Mouse (Mus musculus): Measurements from ENCODE around the gene Hsp90ab1. TPM values are rescaled to one million over a fixed set of nuclear protein-coding genes. Genes with fewer than 3 reads are reported as not detected.

The Hsp90ab1 gene
- 1,536 TPM for polyA plus RNA-seq (2015; fragmentation: Illumina TruSeq; extraction: RNeasy Lipid Tissue Mini Kit (QIAGEN cat#74804); ENCODE audit: low read depth, low replicate concordance)

GRCm38 (mm10) chr17:45573087-45573779, at the start of gene Hsp90ab1:
Hsp90ab1 (minus strand) TSS chr17:45573271.

DNA sequence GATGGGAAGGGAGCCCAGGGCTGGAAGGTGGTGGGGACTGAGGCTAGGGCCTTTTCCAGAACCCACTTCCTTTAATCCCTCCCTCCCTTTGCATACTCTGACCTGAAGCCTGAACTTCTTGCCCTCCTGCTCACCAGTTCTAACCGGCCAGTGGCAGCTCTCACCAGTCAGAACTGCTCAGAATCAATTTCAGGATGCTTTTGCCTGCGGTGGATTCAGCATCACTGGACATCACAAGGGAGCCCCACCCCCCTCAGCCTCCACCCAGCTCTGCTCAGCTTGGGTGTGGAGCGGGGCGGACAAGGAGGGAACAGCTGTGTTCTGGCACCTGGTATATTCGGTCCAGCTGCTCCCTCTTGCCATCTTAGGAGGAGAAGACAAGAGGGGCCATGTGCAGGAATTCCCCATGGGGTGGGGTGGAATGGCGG, 28.8 kb upstream of the Hsp90ab1 start, which contains the start of gene Mymx:
Mymx (minus strand) TSS at position 226 of the 428 bp plus-strand sequence.

DNA sequence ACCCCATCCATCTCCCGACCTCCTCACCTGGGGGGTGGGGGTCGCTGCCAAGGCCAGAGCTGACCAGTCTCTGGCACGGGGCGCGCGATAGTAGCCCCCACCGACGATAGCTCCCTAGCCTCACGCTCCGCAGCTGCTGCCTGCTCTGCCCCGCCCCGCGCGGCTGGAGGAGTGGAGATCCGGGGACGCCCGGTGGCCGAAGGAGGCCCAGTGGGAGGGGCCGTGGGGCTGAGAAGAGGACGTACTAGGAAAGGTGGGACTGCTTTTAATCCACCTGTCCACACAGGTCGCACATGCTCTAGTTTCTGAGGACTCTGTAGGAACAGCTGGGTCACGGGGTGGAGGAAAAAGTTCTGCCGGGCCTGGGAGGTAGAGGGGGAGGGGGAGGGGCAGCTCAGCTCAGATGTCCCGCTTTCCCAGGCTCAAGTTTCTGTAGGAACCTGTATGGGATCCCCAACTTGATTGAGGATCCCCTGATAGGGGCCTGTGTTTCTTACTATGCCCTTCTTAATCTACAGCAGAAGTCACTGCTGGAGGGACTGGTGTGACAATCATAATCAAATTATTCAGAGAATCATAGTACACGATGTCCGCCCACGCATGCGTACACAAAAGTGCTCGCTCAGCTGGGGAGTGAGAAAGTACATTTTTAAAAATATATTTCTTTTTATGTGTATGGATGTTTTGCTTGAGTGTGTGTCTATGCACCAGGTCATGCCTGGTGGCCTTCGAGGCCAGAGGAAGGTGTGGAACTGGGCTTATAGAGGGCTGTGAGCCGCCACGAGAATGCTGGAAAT, 26.6 kb upstream of the Hsp90ab1 start, which contains the start of gene Slc29a1:
Slc29a1 (minus strand) TSS at position 161 of the 797 bp plus-strand sequence.

GRCm38 (mm10) chr17:45563655-45564530, 9.2 kb downstream of the Hsp90ab1 start, which contains the start of gene Slc35b2:
Slc35b2 (plus strand) TSS chr17:45563874.

DNA sequence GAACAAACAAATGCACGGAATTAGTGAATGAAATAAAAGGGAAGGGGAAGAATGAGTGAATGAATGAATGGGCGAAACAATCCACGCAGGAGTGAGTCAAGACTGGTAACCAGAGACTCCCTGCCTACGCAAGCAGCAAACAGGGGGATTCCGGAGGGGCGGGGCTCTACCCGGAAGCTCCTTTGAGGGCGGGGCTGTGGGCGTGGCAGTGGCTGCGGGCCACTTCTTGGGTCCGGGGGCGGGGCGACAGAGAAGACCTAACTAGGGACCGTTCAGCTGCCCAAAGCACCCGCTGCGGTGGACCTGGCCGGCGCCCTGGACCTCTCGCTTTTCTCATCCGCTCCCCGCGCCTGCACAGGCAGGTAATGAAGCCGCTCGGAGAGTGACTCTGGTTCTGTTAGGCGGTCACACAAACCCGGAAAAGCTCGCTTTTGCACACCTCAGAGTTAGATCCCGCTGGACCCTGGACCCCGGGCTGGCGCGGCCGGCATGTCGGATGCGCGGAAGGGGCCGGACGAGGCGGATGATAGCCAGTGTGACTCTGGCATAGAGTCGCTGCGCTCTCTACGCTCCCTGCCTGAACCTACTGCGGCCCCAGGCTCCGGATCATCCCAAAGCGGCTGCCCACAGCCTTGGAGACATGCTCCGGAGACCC, 17.5 kb downstream of the Hsp90ab1 start, which contains the start of gene Nfkbie:
Nfkbie (plus strand) TSS at position 252 of the 655 bp plus-strand sequence.

DNA sequence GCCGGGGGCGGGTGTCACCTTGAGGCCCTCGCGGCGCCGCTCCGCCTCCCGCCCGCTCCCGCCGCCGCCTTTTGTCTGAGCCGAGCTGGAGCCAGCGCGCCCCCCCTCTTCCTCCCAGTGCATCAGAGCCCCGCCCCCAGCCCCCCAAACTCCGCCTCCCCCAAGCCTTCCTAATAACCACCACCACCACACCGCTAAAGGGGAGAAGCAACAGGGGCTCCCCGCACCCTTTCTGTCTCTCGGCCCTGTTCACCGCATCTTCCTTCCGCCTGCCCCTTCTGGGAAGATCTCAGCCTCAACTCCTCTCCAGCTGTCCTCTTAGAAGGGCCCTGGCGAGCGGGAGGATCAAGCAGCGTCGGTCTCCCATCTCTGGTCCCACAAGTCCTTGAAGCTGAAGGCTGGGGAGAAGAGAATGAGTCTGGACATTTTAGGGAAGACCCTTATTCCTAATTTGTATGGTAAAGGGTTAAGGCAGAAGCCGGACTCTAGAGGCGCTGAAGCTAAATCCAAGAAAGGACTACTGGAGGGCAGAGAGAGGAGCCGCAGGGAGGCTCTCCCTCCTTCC, 23.4 kb downstream of the Hsp90ab1 start, which contains the start of gene Tmem151b:
Tmem151b (minus strand) TSS at position 61 of the 565 bp plus-strand sequence.

GRCm38 (mm10) chr17:45523263-45523662, 49.8 kb downstream of the Hsp90ab1 start, which contains the start of gene Tcte1:
Tcte1 (plus strand) TSS chr17:45523434.

Other genes starting within 250 kb of the Hsp90ab1 start
- gene Cdc5l, start 139.5 kb downstream of the Hsp90ab1 start, polyA plus RNA-seq (2015; fragmentation: Illumina TruSeq; extraction: RNeasy Lipid Tissue Mini Kit (QIAGEN cat#74804); ENCODE audit: low read depth, low replicate concordance): 48.2 TPM
- 3.8 TPM for gene Spats1, start 97.9 kb downstream of the Hsp90ab1 start, polyA plus RNA-seq (2015; fragmentation: Illumina TruSeq; extraction: RNeasy Lipid Tissue Mini Kit (QIAGEN cat#74804); ENCODE audit: low read depth, low replicate concordance)
- gene Aars2, start 66.4 kb downstream of the Hsp90ab1 start, polyA plus RNA-seq (2015; fragmentation: Illumina TruSeq; extraction: RNeasy Lipid Tissue Mini Kit (QIAGEN cat#74804); ENCODE audit: low read depth, low replicate concordance): 18.7 TPM
- gene Tcte1, start 49.8 kb downstream of the Hsp90ab1 start, polyA plus RNA-seq (2015; fragmentation: Illumina TruSeq; extraction: RNeasy Lipid Tissue Mini Kit (QIAGEN cat#74804); ENCODE audit: low read depth, low replicate concordance): 1.3 TPM
- 63.3 TPM for gene Tmem151b, start 23.6 kb downstream of the Hsp90ab1 start, polyA plus RNA-seq (2015; fragmentation: Illumina TruSeq; extraction: RNeasy Lipid Tissue Mini Kit (QIAGEN cat#74804); ENCODE audit: low read depth, low replicate concordance)
- 2.3 TPM for gene Nfkbie, start 17.6 kb downstream of the Hsp90ab1 start, polyA plus RNA-seq (2015; fragmentation: Illumina TruSeq; extraction: RNeasy Lipid Tissue Mini Kit (QIAGEN cat#74804); ENCODE audit: low read depth, low replicate concordance)
- 43.5 TPM for gene Slc35b2, start 9.4 kb downstream of the Hsp90ab1 start, polyA plus RNA-seq (2015; fragmentation: Illumina TruSeq; extraction: RNeasy Lipid Tissue Mini Kit (QIAGEN cat#74804); ENCODE audit: low read depth, low replicate concordance)
- gene Slc29a1, start 26.3 kb upstream of the Hsp90ab1 start, polyA plus RNA-seq (2015; fragmentation: Illumina TruSeq; extraction: RNeasy Lipid Tissue Mini Kit (QIAGEN cat#74804); ENCODE audit: low read depth, low replicate concordance): 33.4 TPM
- not detected for gene Mymx, start 28.8 kb upstream of the Hsp90ab1 start, polyA plus RNA-seq (2015; fragmentation: Illumina TruSeq; extraction: RNeasy Lipid Tissue Mini Kit (QIAGEN cat#74804); ENCODE audit: low read depth, low replicate concordance)
- 0.16 TPM for gene Capn11, start 86.1 kb upstream of the Hsp90ab1 start, polyA plus RNA-seq (2015; fragmentation: Illumina TruSeq; extraction: RNeasy Lipid Tissue Mini Kit (QIAGEN cat#74804); ENCODE audit: low read depth, low replicate concordance)
- gene Mrpl14, start 113.1 kb upstream of the Hsp90ab1 start, polyA plus RNA-seq (2015; fragmentation: Illumina TruSeq; extraction: RNeasy Lipid Tissue Mini Kit (QIAGEN cat#74804); ENCODE audit: low read depth, low replicate concordance): 75.3 TPM
- 110 TPM for gene Tmem63b, start 113.6 kb upstream of the Hsp90ab1 start, polyA plus RNA-seq (2015; fragmentation: Illumina TruSeq; extraction: RNeasy Lipid Tissue Mini Kit (QIAGEN cat#74804); ENCODE audit: low read depth, low replicate concordance)
- gene 1600014C23Rik, start 160.6 kb upstream of the Hsp90ab1 start, polyA plus RNA-seq (2015; fragmentation: Illumina TruSeq; extraction: RNeasy Lipid Tissue Mini Kit (QIAGEN cat#74804); ENCODE audit: low read depth, low replicate concordance): not detected

Measured in brain, adult 10 weeks (tissue).